Mouse (Mus musculus) adrenal gland, adult 18-20 months (tissue): ENCODE results near the gene Traf6. TPM values are rescaled to one million over a fixed set of nuclear protein-coding genes. Genes with fewer than 3 reads are reported as not detected.

Experiments
- total RNA-seq, 2 experiments: library from RNA; stranded (reverse); gene quantifications; 1 replicate in 1 of 2; 2 replicates in 1 of 2; pipeline ENCODE4 v1.2.3; 2021

The Traf6 gene
- total RNA-seq, 2 experiments from 2014 or later: 21.0 to 22.9 TPM

Other genes with a start within 250 kb of the Traf6 start
- gene Rag2, start 53.7 kb upstream of the Traf6 start, total RNA-seq: not detected
- gene Rag1, start 28.9 kb upstream of the Traf6 start, total RNA-seq: not detected
- 10 to 100 TPM; 24.7 to 28.4 TPM for gene B230118H07Rik, start 28.9 kb upstream of the Traf6 start, total RNA-seq
- gene Prr5l, start 204.6 kb downstream of the Traf6 start, total RNA-seq: 1 to 10 TPM; 3.9 to 5.6 TPM
- 10 to 100 TPM; 36.5 to 37.1 TPM for gene Commd9, start 207.8 kb downstream of the Traf6 start, total RNA-seq